Mouse (Mus musculus): ENCODE measurements around the gene Zdhhc12.
"Not testable (repeated sequence)": the region's sequence is repeated elsewhere in the genome, so short reads cannot be mapped to it uniquely, and the experiment has no call there.

Zdhhc12 gene

DNA sequence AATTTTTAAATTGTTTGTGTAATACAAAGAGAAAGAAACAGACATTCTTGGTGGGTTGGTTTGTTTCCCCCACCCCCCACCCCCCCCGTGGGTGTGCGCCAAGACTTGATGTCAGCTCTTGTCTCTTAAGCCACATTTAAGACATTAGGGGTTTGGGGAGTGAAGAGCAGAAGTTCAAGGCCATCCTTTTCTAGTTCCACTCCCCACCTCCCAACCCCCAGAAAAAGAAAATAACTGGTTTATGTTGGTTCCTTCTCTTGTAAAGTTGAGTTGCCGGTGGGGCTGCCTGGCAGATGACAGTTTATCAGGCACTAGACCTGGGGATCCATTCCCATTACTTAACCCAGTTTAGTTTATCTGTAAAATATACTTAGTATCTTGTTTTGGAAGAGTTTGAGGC lies 29.1 kb downstream of the Zdhhc12 start:
- no peak for DNase-seq (ENCODE audit: low spot score)

DNA sequence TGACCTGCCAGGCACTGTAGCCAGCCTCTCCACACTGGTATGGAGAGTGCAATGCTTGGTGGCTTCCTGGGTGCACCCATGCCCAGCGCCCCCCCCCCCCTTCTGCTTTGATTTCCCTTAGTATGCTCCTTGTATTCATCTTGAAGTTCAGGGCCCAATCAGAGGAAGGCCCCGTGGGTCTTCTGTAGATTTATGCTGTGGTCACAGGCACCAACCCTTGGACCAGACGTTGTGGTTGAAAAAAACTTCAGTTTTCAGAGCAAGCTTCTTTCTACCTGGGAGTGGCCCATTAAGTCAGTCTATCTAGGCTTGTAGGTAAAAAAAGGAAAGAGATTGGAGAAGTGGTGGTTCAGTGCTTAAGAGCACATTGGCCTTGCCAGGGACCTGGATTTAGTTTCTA lies 29.7 kb downstream of the Zdhhc12 start:
- DNase-seq (ENCODE audit: low spot score) = no peak

GRCm38 (mm10) chr2:30063235-30063634 lies 30.2 kb downstream of the Zdhhc12 start:
- DNase-seq (ENCODE audit: low spot score) = no peak

DNA sequence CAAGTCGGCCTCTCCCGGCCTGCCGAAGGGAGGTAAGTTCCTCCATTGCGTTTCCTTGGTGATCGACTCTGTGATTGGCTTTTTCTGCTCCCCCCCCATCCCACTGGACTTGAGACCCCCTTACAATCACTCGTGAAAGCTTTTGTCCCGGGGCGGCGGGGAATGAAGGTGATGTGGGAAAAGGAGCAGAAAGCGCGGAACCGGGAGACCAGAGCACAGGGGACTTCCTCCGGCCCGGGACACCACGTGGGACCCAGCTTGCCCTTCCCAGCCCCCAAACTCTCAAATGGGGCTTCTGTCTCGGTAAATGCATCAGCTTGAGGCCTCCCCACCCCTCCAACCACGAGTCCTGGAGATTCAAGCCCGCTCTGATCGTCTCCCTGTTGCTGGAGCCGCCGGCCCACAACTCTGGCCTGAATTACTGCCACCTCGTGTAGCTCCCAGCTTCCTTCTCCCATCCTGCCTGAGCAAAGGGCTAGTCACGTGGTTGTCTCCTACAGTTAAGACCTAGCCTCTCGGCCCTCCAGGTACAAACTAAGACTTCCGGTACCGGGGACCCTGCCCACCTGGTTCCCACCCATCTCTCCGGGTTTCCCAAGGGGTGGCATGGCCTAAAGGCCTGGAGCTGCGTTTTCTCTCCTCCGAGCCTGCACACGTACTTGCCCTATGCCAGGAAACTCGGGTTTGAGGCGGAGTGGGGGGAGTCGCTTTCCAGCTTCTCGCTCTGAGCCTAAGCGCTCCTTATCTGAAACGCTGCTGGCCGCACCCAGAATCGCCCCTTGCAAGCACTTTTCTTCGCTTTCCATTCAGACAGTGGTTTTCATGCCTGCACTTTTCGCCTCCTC lies 31.0 kb downstream of the Zdhhc12 start:
- DNase-seq (ENCODE audit: low spot score) = peak; percentile 85

DNA sequence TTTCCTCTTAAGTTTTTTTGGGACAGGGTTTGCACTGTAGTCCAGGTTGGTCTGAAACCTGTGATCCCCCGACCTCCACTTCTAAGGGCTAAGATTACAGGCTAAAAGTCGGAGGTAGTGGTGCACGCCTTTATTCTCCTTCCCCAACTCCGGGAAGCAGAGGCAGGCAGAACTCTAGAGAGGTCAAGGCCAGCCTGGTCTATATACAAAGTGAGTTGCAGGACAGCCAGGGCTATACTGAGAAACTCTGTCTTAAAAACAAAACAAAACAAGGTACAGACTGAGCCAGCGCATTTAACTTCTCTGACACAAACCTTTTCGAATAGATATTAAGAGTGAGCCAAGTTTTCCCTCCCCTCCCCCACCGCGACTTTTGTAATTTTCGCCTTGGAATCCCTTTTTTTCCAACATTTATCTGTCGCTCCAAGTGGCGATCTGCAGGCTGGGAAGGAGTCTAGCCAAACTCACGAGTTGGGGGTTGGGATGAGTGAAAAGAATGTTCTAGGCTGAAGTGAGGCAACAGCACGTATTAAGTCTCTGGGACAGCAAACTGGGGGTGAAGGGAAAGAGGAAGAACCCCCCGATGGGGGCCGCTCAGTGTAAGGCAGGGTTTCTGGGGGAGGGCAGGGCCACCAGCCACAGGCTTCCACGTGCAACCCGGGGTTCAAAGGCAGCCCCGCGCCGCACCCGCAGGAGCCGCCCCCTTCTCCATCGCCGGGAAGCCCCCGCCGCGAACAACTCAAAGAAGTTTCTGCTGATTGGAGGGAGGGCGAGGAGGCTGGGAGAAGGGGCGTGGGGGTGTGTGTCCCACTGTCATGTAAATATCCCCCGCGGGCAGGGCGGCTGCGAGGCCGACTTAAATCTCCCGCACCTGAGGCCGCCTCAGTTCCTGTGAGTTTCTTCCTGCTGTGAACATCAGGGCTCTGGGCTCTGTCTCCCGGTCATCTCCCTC lies 32.0 kb downstream of the Zdhhc12 start:
- peak; percentile 91 for DNase-seq (ENCODE audit: low spot score)

GRCm38 (mm10) chr2:30058418-30058817 lies 35.0 kb downstream of the Zdhhc12 start:
- peak; percentile 43 for DNase-seq (ENCODE audit: low spot score)

DNA sequence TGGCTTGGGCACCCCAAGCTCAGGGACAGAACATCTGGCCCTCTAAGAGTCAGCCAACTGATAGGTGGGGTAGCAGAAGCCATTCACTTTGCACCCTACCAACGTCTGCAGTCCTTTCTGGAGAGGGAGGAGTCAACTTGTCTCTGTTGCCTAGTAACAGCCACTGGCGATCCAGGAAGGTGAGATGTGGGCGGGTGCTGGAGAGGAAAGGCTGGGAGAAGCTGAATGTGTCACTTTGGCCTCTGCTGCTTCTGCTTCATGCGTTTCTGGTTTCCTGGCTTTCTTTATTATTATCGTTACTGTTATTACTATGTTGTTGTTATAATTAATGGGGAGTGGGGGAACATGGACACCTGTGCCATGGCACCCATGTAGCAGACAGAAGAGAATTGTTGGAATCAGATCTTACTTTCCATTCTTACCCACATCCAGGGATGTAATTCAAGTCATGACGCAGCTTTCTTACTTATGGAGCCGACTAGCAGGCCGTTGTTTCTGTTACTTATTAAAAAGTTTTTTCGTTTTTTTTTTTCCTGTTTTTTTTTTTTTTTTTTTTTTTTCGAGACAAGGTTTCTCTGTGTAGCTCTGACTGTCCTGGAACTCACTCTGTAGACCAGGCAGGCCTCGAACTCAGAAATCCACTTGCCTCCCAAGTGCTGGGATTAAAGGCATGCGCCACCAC lies 36.1 kb downstream of the Zdhhc12 start, which contains the start of gene Set:
Set (plus strand) TSS at position 156 of the 682 bp plus-strand sequence.
- DNase-seq (ENCODE audit: low spot score) = peak; percentile 67

- no peak for DNase-seq (ENCODE audit: low spot score)
These were observed 36.7 kb downstream of the Zdhhc12 start for GRCm38 (mm10) chr2:30056736-30057135.

GRCm38 (mm10) chr2:30055310-30055709 lies 38.1 kb downstream of the Zdhhc12 start:
- DNase-seq (ENCODE audit: low spot score) = not testable (repeated sequence)

- no peak for DNase-seq (ENCODE audit: low spot score)
These were observed 41.3 kb downstream of the Zdhhc12 start for GRCm38 (mm10) chr2:30051992-30052761.

GRCm38 (mm10) chr2:30049831-30050230 lies 43.6 kb downstream of the Zdhhc12 start:
- no peak for DNase-seq (ENCODE audit: low spot score)

DNA sequence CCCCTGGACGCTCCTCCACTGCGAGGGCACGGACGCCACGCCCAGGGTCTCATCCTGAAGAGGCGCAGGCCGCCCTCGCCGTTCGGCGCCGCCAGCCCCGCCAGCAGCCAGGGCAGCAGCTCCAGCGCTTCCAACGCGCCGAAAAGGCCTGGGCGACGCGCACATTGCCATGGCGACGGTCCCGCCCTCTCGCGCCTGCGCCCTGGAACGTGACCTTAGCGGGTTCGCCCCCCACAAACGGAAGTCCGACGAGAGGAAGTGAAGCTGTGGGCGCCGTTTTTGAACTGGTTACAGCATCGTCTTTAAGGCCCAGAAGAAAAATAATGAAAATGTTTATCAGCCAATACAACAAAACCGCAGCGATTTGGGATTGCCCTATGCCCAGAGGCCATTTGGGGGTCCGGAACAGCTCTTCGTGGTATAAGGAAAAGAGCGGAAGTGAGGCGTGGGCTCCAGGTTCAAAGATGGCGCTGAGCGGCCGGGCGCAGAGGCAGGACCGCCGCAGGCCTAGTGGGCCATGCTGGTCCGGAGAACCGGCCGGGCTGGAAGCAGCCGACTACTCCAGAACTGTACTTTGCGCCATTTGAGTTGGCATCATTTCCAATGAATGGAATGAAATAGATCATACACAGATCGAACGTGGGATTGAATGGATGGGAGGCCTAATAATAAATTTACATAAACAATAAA lies 44.6 kb downstream of the Zdhhc12 start, which contains the start of gene Wdr34:
Wdr34 (minus strand) TSS at position 183 of the 690 bp plus-strand sequence.
- DNase-seq (ENCODE audit: low spot score) = peak; percentile 98

DNA sequence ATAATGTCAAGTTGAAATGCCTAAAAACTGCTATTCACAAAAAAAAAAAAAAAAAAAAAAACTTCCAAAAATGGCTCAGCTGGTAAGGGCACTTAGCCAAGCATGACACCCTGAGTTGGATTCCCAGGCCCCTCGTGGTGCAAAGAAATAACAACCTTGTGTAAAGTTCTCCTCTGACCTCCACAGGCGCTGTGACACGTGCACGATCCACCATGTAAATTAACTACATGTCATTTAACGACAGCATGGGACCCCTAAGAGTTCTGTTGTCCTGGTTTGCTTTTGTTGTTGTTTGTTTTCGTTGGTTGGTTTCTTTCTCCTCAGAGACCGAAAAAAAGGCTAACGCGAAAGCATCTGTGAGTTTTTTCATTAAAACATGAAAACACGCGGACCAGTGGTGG lies 45.3 kb downstream of the Zdhhc12 start:
- no peak for DNase-seq (ENCODE audit: low spot score)

- no peak for DNase-seq (ENCODE audit: low spot score)
These were observed 46.3 kb downstream of the Zdhhc12 start for GRCm38 (mm10) chr2:30047127-30047526.

- DNase-seq (ENCODE audit: low spot score) = no peak
These were observed 48.9 kb downstream of the Zdhhc12 start for GRCm38 (mm10) chr2:30044550-30044949.

- peak; percentile 90 for DNase-seq (ENCODE audit: low spot score)
These were observed 51.0 kb downstream of the Zdhhc12 start for GRCm38 (mm10) chr2:30042445-30042844.

Measured in embryo, embryonic 10.5 days (tissue).